Mouse (Mus musculus): Measurements from ENCODE around the gene Sertad4. TPM values are rescaled to one million over a fixed set of nuclear protein-coding genes. Genes with fewer than 3 reads are reported as not detected.

The Sertad4 gene
- polyA plus RNA-seq, 1 experiment from 2014 or later: 20.0 TPM

GRCm38 (mm10) chr1:192835211-192835681 is 20.3 kb downstream of the Sertad4 start:
- peak overlapping the region; percentile 63 for H3K4me2 ChIP-seq (replicated peaks; ENCODE audit: low read depth, low read length)
- H3K36me3 ChIP-seq (ENCODE audit: insufficient read depth, low read length): no peaks in the 10 kb centered on the region
- H3K4me3 ChIP-seq (ENCODE audit: low read length): peak overlapping the region; percentile 44
- 3% methylated on average over 18 of the region's 18 CpGs for whole genome bisulfite sequencing
- no peaks in the 10 kb centered on the region for H3K9me3 ChIP-seq (ENCODE audit: low read length)
- H3K4me1 ChIP-seq (ENCODE audit: insufficient read depth, low read length): peaks cover 30% of the 10 kb centered on the region
- peak overlapping the region; percentile 81 for H3K27ac ChIP-seq (ENCODE audit: low read length)
- H3K27me3 ChIP-seq (ENCODE audit: insufficient read depth, low read length): peaks cover 21% of the 10 kb centered on the region
- peak overlapping the region; percentile 59 for H3K9ac ChIP-seq (replicated peaks; ENCODE audit: low read length)
- ATAC-seq (ENCODE audit: low FRiP score, low TSS enrichment): peak; percentile 69

- no peaks in the 10 kb centered on the region for H3K9me3 ChIP-seq (ENCODE audit: low read length)
- H3K27me3 ChIP-seq (ENCODE audit: insufficient read depth, low read length): peaks cover 21% of the 10 kb centered on the region
- H3K9ac ChIP-seq (replicated peaks; ENCODE audit: low read length): peak overlapping the region; percentile 59
- H3K4me1 ChIP-seq (ENCODE audit: insufficient read depth, low read length): peaks cover 30% of the 10 kb centered on the region
- H3K4me2 ChIP-seq (replicated peaks; ENCODE audit: low read depth, low read length): peak overlapping the region; percentile 63
- ATAC-seq (ENCODE audit: low FRiP score, low TSS enrichment): peak; percentile 69
- peak overlapping the region; percentile 81 for H3K27ac ChIP-seq (ENCODE audit: low read length)
- 4% methylated on average over 63 of the region's 63 CpGs for WGBS
- no peaks in the 10 kb centered on the region for H3K36me3 ChIP-seq (ENCODE audit: insufficient read depth, low read length)
- peak overlapping the region; percentile 44 for H3K4me3 ChIP-seq (ENCODE audit: low read length)
Observed at GRCm38 (mm10) chr1:192834361-192835210, 21.0 kb downstream of the Sertad4 start.

GRCm38 (mm10) chr1:192833586-192833985 is 22.0 kb downstream of the Sertad4 start:
- H3K9ac ChIP-seq (replicated peaks; ENCODE audit: low read length): no peak overlapping the region
- H3K4me1 ChIP-seq (ENCODE audit: insufficient read depth, low read length): peaks cover 30% of the 10 kb centered on the region
- no peaks in the 10 kb centered on the region for H3K9me3 ChIP-seq (ENCODE audit: low read length)
- WGBS: 30% methylated on average over 26 of the region's 26 CpGs
- peaks cover 21% of the 10 kb centered on the region for H3K27me3 ChIP-seq (ENCODE audit: insufficient read depth, low read length)
- no peak overlapping the region for H3K4me2 ChIP-seq (replicated peaks; ENCODE audit: low read depth, low read length)
- no peaks in the 10 kb centered on the region for H3K36me3 ChIP-seq (ENCODE audit: insufficient read depth, low read length)
- H3K27ac ChIP-seq (ENCODE audit: low read length): no peak overlapping the region
- no peak overlapping the region for H3K4me3 ChIP-seq (ENCODE audit: low read length)
- no peak for ATAC-seq (ENCODE audit: low FRiP score, low TSS enrichment)

- Histone ChIP-seq H3K9me3 (ENCODE audit: low read length) (no peaks in the 10 kb centered on the region), H3K4me3 (ENCODE audit: low read length) (no peak overlapping the region), H3K27me3 (ENCODE audit: insufficient read depth, low read length) (peaks cover 21% of the 10 kb centered on the region), H3K9ac (replicated peaks; ENCODE audit: low read length) (no peak overlapping the region), H3K36me3 (ENCODE audit: insufficient read depth, low read length) (no peaks in the 10 kb centered on the region), H3K27ac (ENCODE audit: low read length) (no peak overlapping the region), H3K4me2 (replicated peaks; ENCODE audit: low read depth, low read length) (no peak overlapping the region), H3K4me1 (ENCODE audit: insufficient read depth, low read length) (peaks cover 30% of the 10 kb centered on the region)
- no peak for ATAC-seq (ENCODE audit: low FRiP score, low TSS enrichment)
- 52% methylated on average over 4 of the region's 4 CpGs for WGBS
Observed at GRCm38 (mm10) chr1:192833097-192833496, 22.5 kb downstream of the Sertad4 start.

GRCm38 (mm10) chr1:192832338-192832737 is 23.2 kb downstream of the Sertad4 start:
- H3K4me1 ChIP-seq (ENCODE audit: insufficient read depth, low read length): peaks cover 30% of the 10 kb centered on the region
- ATAC-seq (ENCODE audit: low FRiP score, low TSS enrichment): no peak
- peaks cover 21% of the 10 kb centered on the region for H3K27me3 ChIP-seq (ENCODE audit: insufficient read depth, low read length)
- H3K9me3 ChIP-seq (ENCODE audit: low read length): no peaks in the 10 kb centered on the region
- no peak overlapping the region for H3K4me2 ChIP-seq (replicated peaks; ENCODE audit: low read depth, low read length)
- no peak overlapping the region for H3K27ac ChIP-seq (ENCODE audit: low read length)
- WGBS: 51% methylated on average over 2 of the region's 2 CpGs
- no peak overlapping the region for H3K9ac ChIP-seq (replicated peaks; ENCODE audit: low read length)
- H3K4me3 ChIP-seq (ENCODE audit: low read length): no peak overlapping the region
- H3K36me3 ChIP-seq (ENCODE audit: insufficient read depth, low read length): no peaks in the 10 kb centered on the region

- 0 out of 2 replicates have a peak overlapping the region, but pooled peaks have one; percentile 34 for H3K9ac ChIP-seq (replicated peaks; ENCODE audit: low read length)
- H3K27me3 ChIP-seq (ENCODE audit: insufficient read depth, low read length): peaks cover 18% of the 10 kb centered on the region; the same call in 1 of the 2 replicates
- no peak overlapping the region for H3K4me2 ChIP-seq (replicated peaks; ENCODE audit: low read depth, low read length)
- H3K36me3 ChIP-seq (ENCODE audit: insufficient read depth, low read length): no peaks in the 10 kb centered on the region
- ATAC-seq (ENCODE audit: low FRiP score, low TSS enrichment): peak; percentile 31; the same call in 1 of the 2 replicates
- peaks cover 30% of the 10 kb centered on the region for H3K4me1 ChIP-seq (ENCODE audit: insufficient read depth, low read length)
- 14% methylated on average over 6 of the region's 6 CpGs for WGBS
- H3K27ac ChIP-seq (ENCODE audit: low read length): peak overlapping the region; percentile 90
- H3K4me3 ChIP-seq (ENCODE audit: low read length): no peak overlapping the region
- no peaks in the 10 kb centered on the region for H3K9me3 ChIP-seq (ENCODE audit: low read length)
Observed at GRCm38 (mm10) chr1:192830444-192830843, 25.1 kb downstream of the Sertad4 start.

- ATAC-seq (ENCODE audit: low FRiP score, low TSS enrichment): no peak
- Histone ChIP-seq H3K36me3 (ENCODE audit: insufficient read depth, low read length) (no peaks in the 10 kb centered on the region), H3K4me3 (ENCODE audit: low read length) (no peak overlapping the region), H3K9ac (replicated peaks; ENCODE audit: low read length) (no peak overlapping the region), H3K4me2 (replicated peaks; ENCODE audit: low read depth, low read length) (no peak overlapping the region), H3K27ac (ENCODE audit: low read length) (no peak overlapping the region), H3K9me3 (ENCODE audit: low read length) (no peaks in the 10 kb centered on the region), H3K27me3 (ENCODE audit: insufficient read depth, low read length) (peaks cover 13% of the 10 kb centered on the region; the same call in 1 of the 2 replicates), H3K4me1 (ENCODE audit: insufficient read depth, low read length) (peaks cover 18% of the 10 kb centered on the region)
- 68% methylated on average over 7 of the region's 7 CpGs for WGBS
Observed at GRCm38 (mm10) chr1:192828928-192829327, 26.6 kb downstream of the Sertad4 start.

GRCm38 (mm10) chr1:192827955-192828354 is 27.6 kb downstream of the Sertad4 start:
- Histone ChIP-seq H3K4me2 (replicated peaks; ENCODE audit: low read depth, low read length) (no peak overlapping the region), H3K27ac (ENCODE audit: low read length) (no peak overlapping the region), H3K36me3 (ENCODE audit: insufficient read depth, low read length) (no peaks in the 10 kb centered on the region), H3K4me1 (ENCODE audit: insufficient read depth, low read length) (peaks cover 24% of the 10 kb centered on the region), H3K4me3 (ENCODE audit: low read length) (no peak overlapping the region), H3K9me3 (ENCODE audit: low read length) (no peaks in the 10 kb centered on the region), H3K27me3 (ENCODE audit: insufficient read depth, low read length) (peaks cover 4% of the 10 kb centered on the region; the same call in 1 of the 2 replicates), H3K9ac (replicated peaks; ENCODE audit: low read length) (no peak overlapping the region)
- ATAC-seq (ENCODE audit: low FRiP score, low TSS enrichment): no peak

GRCm38 (mm10) chr1:192825746-192826145 is 29.8 kb downstream of the Sertad4 start:
- H3K9me3 ChIP-seq (ENCODE audit: low read length): no peaks in the 10 kb centered on the region
- 29% methylated on average over 9 of the region's 9 CpGs for WGBS
- H3K27me3 ChIP-seq (ENCODE audit: insufficient read depth, low read length): no peaks in the 10 kb centered on the region
- peaks cover 25% of the 10 kb centered on the region for H3K4me1 ChIP-seq (ENCODE audit: insufficient read depth, low read length)
- no peaks in the 10 kb centered on the region for H3K36me3 ChIP-seq (ENCODE audit: insufficient read depth, low read length)
- no peak overlapping the region for H3K4me3 ChIP-seq (ENCODE audit: low read length)
- no peak overlapping the region for H3K9ac ChIP-seq (replicated peaks; ENCODE audit: low read length)
- no peak overlapping the region for H3K27ac ChIP-seq (ENCODE audit: low read length)
- H3K4me2 ChIP-seq (replicated peaks; ENCODE audit: low read depth, low read length): no peak overlapping the region
- ATAC-seq (ENCODE audit: low FRiP score, low TSS enrichment): no peak
